9 mouse cellular contexts compared by ENCODE assay signal in the genomic region with DNA sequence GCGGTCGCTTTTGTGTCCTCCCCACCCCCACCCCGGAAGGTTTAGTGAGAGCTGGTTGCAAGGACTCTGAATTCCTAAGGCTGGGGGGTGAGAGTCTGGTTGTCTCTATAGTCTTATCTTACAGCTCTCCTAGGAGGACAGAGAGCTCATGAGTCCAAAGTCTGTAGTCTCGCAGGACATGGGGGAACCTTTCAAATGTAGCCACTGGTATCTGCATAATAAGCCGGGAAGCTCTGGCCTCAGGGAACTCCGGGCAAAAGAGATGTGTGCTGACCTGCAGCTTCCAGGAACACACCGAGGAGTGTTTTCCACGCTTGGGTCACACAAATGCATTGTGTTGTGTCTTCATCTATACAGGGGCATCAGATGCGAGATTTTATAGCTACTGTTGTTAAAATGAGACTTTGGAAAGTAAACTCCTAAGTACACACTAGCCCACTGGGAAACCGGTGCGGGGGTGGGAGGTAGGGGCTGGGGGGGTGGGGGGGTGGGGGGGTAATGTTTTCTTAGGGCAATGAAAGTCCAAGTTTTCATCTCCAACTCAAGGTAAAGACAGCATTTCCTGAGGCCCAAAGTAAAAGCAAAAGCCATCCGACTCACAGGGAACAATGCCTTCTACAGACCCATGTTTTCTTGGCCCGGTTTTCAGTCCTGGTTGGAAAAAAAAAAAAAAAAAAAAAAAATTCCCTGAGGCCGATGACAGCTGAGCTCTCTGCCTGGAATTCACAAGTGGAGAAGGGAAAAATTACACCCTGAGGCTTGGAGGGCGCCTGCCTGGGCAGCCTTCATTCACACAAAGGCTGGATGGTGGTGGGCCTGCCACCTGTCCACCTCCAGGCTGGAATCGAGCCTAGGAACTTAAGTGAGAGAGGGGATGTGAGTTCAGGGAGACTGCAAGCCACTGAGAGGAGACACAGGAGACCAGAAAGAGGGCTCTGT. TPM values are rescaled to one million over a fixed set of nuclear protein-coding genes. Genes with fewer than 3 reads are reported as not detected.
DNase-seq lines count a peak whose midpoint lies in the region; ATAC-seq and TF ChIP-seq lines count a peak whose summit lies in the region.
"Had no signal": no experiment of that assay in that cellular context is flagged by ENCODE, and none has a peak within 500 bp of the region (broad histone marks: within the 10 kb centered on the region; RNA-seq: fewer than 3 reads in every experiment).

No protein-coding gene starts in this region.

- no peak for TF ChIP-seq CTCF in forebrain, postnatal 0 days (IDR thresholded peaks at IDR 0.05; ENCODE audit: low read depth)

- no peak overlapping the region for H3K4me3 ChIP-seq in lung, embryonic 15.5 days
- H3K4me3 ChIP-seq in forebrain, postnatal 0 days (ENCODE audit: low read depth, low read length): no peak overlapping the region
- no peak overlapping the region for H3K4me3 ChIP-seq in kidney, embryonic 15.5 days (replicated peaks)
- H3K4me3 ChIP-seq in stomach, embryonic 15.5 days (replicated peaks): no peak overlapping the region

- 35% methylated on average over 16 of the region's 16 CpGs for WGBS in lung, embryonic 15.5 days
- WGBS in forebrain, postnatal 0 days: 36% methylated on average over 16 of the region's 16 CpGs
- WGBS in kidney, embryonic 15.5 days: 38% methylated on average over 16 of the region's 16 CpGs
- 40% methylated on average over 16 of the region's 16 CpGs for WGBS in stomach, embryonic 15.5 days

- H3K4me1 ChIP-seq in lung, embryonic 15.5 days: peaks cover 27% of the 10 kb centered on the region
- no peaks in the 10 kb centered on the region for H3K4me1 ChIP-seq in forebrain, postnatal 0 days (ENCODE audit: insufficient read depth)
- H3K4me1 ChIP-seq in kidney, embryonic 15.5 days: peaks cover 36% of the 10 kb centered on the region
- peaks cover 7% of the 10 kb centered on the region for H3K4me1 ChIP-seq in stomach, embryonic 15.5 days

- H3K9ac ChIP-seq in lung, embryonic 15.5 days: no peak overlapping the region
- H3K9ac ChIP-seq in forebrain, postnatal 0 days: no peak overlapping the region
- no peak overlapping the region for H3K9ac ChIP-seq in kidney, embryonic 15.5 days
- H3K9ac ChIP-seq in stomach, embryonic 15.5 days: no peak overlapping the region

- H3K27me3 ChIP-seq in lung, embryonic 15.5 days: no peaks in the 10 kb centered on the region
- no peaks in the 10 kb centered on the region for H3K27me3 ChIP-seq in forebrain, postnatal 0 days (ENCODE audit: insufficient read depth, low read length)
- H3K27me3 ChIP-seq in kidney, embryonic 15.5 days: no peaks in the 10 kb centered on the region
- H3K27me3 ChIP-seq in stomach, embryonic 15.5 days (replicated peaks): no peaks in the 10 kb centered on the region
- H3K27me3 ChIP-seq: Patski had no signal

- peak overlapping the region; percentile 19; the same call in 1 of the 2 replicates for H3K4me2 ChIP-seq in lung, embryonic 15.5 days
- no peak overlapping the region for H3K4me2 ChIP-seq in forebrain, postnatal 0 days (ENCODE audit: low read depth)
- H3K4me2 ChIP-seq in kidney, embryonic 15.5 days: peak overlapping the region; percentile 29; the same call in 1 of the 2 replicates
- H3K4me2 ChIP-seq in stomach, embryonic 15.5 days: peak overlapping the region; percentile 35

- DNase-seq in lung, postnatal 4 days: no peak
- DNase-seq in forebrain, postnatal 0 days: no peak
- DNase-seq in urinary bladder, postnatal 10 days (ENCODE audit: low spot score): no peak
- no peak for DNase-seq in layer of hippocampus, adult 8-10 months (ENCODE audit: low spot score in 2 of 2)
- DNase-seq in lung, postnatal 14 days: no peak

- H3K9me3 ChIP-seq in lung, embryonic 15.5 days: no peaks in the 10 kb centered on the region
- H3K9me3 ChIP-seq in forebrain, postnatal 0 days (ENCODE audit: low read length): no peaks in the 10 kb centered on the region
- H3K9me3 ChIP-seq in kidney, embryonic 15.5 days (replicated peaks): no peaks in the 10 kb centered on the region
- H3K9me3 ChIP-seq in stomach, embryonic 15.5 days: no peaks in the 10 kb centered on the region

- ATAC-seq in lung, embryonic 15.5 days (ENCODE audit: borderline replicate concordance, extremely low read depth, low FRiP score, low TSS enrichment): no peak
- peak; percentile 32; the same call in 1 of the 2 replicates for ATAC-seq in forebrain, postnatal 0 days
- peak; percentile 38 for ATAC-seq in kidney, embryonic 15.5 days (replicated peaks; ENCODE audit: low FRiP score)
- 0 out of 2 replicates have a peak, but pooled peaks have one; percentile 8 for ATAC-seq in stomach, embryonic 15.5 days (ENCODE audit: insufficient read depth, low FRiP score, low read depth)
- ATAC-seq: Patski had no signal

- no peaks in the 10 kb centered on the region for H3K36me3 ChIP-seq in lung, embryonic 15.5 days
- H3K36me3 ChIP-seq in forebrain, postnatal 0 days (ENCODE audit: insufficient read depth): no peaks in the 10 kb centered on the region
- no peaks in the 10 kb centered on the region for H3K36me3 ChIP-seq in kidney, embryonic 15.5 days
- no peaks in the 10 kb centered on the region for H3K36me3 ChIP-seq in stomach, embryonic 15.5 days

- H3K27ac ChIP-seq in lung, embryonic 15.5 days: 0 out of 2 replicates have a peak overlapping the region, but pooled peaks have one; percentile 3
- H3K27ac ChIP-seq in forebrain, postnatal 0 days (ENCODE audit: low read depth, low read length): no peak overlapping the region
- H3K27ac ChIP-seq in kidney, embryonic 15.5 days: peak overlapping the region; percentile 59
- no peak overlapping the region for H3K27ac ChIP-seq in stomach, embryonic 15.5 days

RNA-seq across cellular contexts. Expression of a gene that starts 4.5 kb away (rescaled TPM):
- 38.2 and 40.2 TPM in 2 replicates for polyA plus RNA-seq in lung, embryonic 15.5 days (2015; fragmentation: Nextera tagmentation; extraction: Ambion mirVana)
- 18.8 and 25.4 TPM in 2 replicates for total RNA-seq in forebrain, postnatal 0 days (2014; rRNA removed)
- polyA plus RNA-seq in forebrain, postnatal 0 days (2015; fragmentation: Nextera tagmentation; extraction: Ambion mirVana): 13.8 and 19.4 TPM in 2 replicates
- 33.1 and 36.7 TPM in 2 replicates for polyA plus RNA-seq in kidney, embryonic 15.5 days (2015; fragmentation: Nextera tagmentation; extraction: Ambion mirVana)
- polyA plus RNA-seq in stomach, embryonic 15.5 days (2015; fragmentation: Nextera tagmentation; extraction: Ambion mirVana): 26.9 and 28.8 TPM in 2 replicates
- total RNA-seq in layer of hippocampus, adult 8-10 months (2022): 10 to 100 TPM; 20.9 to 32.8 (median 26.9) TPM

Comparison
In these comparisons a context has a peak if more than half of its experiments do, and no peak if none do; other contexts are left out.
1. H3K27ac ChIP-seq: peak in lung, embryonic 15.5 days (single experiment) and kidney, embryonic 15.5 days (single experiment); none in forebrain, postnatal 0 days (single experiment) and stomach, embryonic 15.5 days (single experiment).